Mouse (Mus musculus) urinary bladder, postnatal 4 days (tissue): ENCODE results near the gene Tm9sf4.

Experiments used
- DNase-seq, 2 experiments: peaks; one replicate each; pipeline ENCODE4 v3.0.0; 2021 to 2022; ENCODE audit warnings: low spot score in 2 of 2

Tm9sf4 gene

DNA sequence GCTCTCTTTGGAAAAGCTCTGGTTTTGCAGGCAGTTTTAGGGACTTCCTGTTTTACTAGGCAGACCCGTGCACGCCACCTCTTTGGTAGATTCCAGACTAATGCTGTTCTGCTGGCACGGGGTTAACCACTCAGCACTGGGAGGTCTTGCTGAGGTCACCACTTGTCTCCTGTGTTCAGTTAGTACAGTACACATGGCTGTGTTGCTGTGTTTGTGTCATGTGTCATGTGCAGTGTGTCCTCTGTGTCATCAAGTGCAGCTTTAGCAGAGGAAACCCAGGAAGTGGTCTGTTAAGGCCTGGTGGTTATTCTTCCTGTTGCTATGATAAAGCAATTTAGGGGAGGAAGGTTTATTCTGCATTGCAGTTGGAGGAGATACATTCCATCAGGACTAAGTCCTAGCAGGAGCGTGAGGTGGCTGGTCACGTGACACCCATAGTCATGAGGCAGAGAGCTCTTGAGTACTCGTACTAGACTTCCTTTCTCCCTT lies 53.7 kb downstream of the Tm9sf4 start:
- DNase-seq = no peak

DNA sequence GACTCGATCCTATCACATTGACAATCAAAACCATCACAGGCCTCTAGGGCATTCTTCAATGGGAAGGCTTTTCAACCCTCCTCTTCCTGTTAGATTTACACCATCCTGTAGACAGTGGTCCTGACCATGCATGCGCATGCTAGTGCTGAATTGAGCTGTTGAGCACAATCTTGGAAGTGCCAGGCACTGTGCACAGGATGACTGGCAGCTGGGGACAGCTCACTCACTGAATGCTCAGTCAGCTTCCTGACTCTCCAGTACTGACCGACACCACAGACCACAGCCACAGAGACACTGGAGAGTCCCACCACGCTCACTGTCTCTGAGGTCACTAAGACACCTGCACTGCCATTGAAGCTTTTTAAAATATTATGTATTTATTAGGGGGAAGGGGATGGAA lies 54.3 kb downstream of the Tm9sf4 start:
- no peak for DNase-seq

DNA sequence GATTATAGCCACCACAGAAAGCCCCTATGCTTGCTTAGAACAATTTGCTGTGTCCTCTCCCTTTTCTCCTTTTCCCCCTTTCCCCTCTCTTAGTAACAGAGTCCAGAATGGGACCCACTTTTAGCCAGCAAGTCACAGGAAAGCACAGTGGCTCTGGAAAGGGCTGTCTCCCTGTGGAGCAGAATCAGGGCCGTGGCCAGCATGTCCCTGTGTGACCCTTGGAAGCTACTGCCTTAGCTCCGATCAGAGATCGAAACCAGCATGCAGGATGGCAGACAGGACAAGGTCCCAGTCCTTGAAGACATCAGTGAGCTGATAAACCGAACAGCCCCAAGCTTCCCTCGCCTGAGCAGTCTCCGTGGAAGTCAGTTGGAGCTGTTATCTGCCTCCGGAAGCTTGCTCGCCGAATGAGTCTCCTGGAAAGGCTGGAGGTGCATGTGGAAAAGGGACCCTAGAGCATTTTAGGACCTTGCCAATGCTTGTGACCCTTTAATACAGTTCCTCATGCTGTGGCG lies 56.8 kb downstream of the Tm9sf4 start:
- DNase-seq = no peak

DNA sequence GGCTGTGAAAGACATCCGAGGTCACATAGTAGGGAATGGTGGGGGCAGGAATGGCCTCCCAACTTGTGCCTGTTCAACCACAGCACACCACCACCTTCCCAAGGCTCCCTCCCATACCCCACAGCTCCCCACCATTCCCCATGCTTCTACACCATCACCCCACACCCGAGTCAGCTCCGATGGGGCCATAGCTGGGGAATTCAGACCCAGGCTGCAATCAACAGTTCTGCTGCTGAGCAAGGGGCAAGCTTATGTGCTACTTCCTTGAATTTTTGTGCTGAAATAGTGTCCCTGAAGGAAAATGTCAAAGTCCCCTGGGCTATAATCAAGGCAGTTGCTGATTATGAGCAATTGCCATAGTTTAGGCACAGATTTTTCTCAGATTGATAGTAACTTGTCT lies 57.4 kb downstream of the Tm9sf4 start:
- DNase-seq = no peak

DNA sequence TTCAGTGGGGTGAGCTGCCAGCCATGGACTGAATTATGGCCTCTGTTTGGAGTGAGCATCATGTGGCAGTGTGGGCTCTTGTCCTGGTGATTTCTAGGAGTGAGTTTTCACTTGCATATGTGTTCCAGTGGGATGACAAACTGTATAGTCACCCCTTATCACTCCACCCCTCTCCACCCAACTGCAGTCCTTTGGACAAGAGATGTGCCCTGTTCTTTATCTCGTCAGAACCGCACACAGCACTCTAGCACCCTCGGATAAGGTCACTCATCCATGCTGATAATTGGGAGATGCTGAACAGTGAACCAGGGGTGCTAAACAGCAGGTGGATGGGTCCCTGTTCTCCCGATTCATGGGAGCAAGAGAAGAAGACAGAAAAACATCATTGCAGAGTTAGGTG lies 60.5 kb downstream of the Tm9sf4 start:
- no peak for DNase-seq

DNA sequence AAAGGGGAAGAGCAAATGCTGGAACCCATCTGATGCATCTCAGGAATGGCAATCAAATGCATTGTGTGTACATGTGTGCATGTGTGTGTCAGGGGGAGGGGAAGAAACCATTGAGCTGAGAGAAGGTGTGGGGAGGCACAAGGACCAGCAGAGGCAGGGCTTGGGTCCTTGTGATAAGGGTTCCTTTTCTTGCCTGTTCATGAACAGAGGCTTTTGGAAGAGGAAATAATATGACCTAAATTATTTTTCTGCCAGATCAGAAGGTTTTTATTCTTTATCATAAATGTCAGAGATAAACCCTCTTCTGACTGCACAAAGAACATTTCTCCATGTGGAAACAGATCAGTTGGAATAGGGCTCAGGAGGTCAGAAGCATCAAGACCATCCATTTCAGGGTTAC lies 61.0 kb downstream of the Tm9sf4 start:
- no peak for DNase-seq

DNA sequence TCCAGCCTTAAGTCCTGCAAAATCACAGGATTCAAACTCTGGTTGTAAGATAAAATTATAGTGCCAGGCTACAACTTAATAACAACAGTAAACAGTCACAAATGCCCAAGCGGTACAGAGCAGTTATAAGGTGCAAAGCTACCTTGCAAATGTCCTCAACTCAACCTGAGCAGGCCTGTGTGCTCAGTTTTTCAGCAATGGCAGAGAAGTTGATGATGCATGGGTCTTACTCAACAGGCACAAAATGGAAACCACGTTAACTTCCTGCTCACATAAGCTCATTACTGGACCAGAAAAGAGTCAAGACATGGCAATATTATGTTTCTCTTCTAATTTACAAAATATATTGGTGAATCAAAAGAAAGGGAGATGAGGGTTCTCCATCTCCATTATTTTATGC lies 61.5 kb downstream of the Tm9sf4 start:
- no peak for DNase-seq

DNA sequence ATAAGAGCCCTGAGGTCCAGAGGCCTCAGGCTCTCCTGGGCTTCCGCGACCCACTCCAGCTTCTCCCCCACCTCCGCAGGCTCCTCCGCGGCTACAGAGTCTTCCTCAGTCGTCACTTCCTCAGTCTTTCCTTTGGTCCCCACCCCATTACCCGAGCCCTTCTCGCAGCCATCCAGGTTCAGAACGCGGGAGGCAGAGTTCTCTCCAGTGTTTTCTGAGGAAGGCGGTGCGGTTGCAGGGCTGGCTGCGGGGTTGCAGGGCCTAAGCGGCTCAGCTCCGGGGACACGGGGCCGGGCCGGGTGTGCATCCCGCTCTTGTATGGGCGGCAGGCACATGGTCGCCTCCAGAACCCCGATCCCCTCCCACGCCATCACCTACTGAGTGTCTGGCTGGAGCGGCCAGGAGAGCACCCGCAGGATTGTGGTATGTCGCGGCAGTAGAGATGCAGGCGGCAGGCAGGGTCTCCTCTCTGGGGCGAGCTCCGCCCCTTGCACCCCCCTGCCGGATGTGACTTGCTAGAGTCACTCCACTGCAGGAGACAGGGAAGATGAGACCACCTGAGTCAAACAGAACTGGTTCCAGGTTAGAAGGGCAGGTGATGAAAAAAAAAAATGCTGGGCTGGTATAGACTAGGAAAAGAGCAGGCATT lies 64.0 kb downstream of the Tm9sf4 start, which contains the start of gene Tspyl3:
Gene Tspyl3, minus strand, starts transcription at position 496 of the 649 bp plus-strand sequence.
- DNase-seq = peak in 1 of 2 experiments; percentile 28

DNA sequence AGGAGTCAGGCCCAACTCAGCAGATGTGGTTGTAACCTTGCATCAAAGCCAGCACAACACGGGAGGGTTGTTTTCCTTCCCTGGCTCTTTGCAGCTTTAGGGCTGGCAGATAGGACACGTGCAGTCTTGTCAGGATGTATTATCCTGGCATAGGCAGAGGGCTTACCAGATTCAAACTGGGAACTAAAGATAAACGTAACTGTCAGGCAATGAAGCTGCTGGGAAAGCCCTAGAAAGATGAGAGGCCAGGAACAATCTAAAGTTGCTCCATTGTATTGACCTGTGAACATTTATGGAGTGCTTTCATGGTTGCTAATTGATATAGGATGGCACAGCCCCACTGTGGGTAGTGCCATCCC lies 64.5 kb downstream of the Tm9sf4 start:
- no peak for DNase-seq

DNA sequence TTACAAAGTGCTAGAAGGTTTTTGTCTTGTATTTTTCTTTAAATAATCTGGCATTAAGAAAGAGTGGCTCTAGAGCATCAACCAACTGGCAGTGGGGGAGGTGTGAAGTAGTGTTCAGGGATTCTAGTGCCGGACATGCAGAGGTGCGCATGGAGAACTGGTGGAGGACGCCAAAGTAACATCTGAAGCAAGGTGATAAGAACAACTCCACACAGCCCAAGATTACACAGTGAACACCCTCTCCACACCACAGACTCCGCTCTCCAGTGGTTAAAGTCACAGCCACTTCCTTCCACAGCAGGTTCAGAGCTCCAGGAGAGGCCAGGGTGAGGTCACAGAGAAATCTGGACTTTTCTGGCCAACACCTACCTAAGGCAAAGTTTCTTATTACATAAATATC lies 66.9 kb downstream of the Tm9sf4 start:
- DNase-seq = no peak

DNA sequence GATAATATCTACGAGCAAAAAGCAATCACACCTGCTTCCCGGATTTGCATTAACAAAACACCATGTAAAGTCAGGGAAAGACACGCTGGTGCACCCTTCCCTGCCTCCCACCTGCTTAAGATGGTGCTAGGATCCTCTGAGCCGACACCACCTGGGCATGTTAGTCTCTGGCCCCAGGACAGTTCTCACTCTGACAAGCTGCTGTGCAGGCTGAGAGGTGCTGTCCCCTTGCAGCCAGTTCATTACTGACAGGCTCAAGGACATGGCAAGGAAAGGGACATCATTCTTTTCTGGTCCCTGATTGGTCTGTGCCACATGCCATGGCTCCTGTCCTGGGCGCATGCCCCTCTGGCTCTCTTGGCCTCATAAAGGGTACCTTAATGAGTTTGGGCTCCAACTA lies 67.4 kb downstream of the Tm9sf4 start:
- DNase-seq = no peak

DNA sequence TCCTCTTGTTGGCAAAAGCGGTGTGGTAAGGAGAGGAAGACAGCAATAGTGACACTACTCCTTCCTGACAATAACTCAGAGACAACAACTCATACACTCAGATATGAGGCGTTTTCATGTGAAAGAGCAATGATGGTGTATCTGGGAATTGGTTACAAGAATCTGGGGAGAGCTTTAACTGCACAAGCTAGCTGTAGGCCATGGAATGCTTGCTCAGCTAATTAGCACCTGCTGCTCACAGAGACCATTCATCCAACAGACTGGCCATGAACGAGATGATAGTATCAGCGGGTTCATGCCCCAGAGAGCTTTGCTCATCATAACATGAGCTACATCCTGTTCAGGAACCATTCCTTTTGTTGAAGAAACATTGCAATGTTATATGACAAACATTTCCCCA lies 76.1 kb downstream of the Tm9sf4 start:
- no peak for DNase-seq

DNA sequence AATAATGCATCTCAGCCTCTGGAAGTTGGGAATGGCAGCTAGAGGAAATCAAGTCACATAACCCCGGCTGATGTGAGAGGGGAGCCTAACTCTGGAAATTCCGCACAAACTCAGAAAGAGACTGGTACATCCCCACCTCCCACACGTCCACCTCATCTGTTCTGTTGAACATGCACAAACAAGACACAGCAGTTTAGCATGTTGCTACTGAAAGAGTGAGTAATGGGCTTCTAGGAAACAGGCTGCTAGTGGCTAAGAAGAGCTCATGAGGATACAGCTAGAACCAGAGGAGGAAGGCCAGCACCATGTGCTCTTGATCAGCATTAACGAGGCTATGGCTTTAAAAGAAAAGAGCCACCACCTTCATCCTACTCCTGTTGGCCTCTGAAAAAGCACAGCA lies 76.8 kb downstream of the Tm9sf4 start:
- DNase-seq = no peak

DNA sequence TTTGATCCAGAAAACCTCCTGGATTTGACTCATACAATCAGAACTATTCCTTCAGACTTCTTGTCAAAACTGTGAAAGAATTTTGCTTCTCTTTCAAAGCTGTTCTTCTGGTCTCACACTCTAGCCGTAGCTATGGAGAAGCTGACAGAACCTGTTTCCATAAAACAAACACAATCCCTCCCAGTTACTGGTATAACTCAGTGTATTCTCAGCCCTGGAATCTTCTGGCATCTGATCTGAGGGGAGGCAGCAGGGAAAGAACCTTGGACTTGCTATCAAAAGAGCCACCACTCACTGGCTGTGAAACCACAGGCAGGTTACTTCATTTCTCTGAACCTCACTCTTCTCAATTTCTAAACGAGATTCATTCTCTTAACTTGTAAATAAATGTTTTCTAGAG lies 77.3 kb downstream of the Tm9sf4 start:
- no peak for DNase-seq

DNA sequence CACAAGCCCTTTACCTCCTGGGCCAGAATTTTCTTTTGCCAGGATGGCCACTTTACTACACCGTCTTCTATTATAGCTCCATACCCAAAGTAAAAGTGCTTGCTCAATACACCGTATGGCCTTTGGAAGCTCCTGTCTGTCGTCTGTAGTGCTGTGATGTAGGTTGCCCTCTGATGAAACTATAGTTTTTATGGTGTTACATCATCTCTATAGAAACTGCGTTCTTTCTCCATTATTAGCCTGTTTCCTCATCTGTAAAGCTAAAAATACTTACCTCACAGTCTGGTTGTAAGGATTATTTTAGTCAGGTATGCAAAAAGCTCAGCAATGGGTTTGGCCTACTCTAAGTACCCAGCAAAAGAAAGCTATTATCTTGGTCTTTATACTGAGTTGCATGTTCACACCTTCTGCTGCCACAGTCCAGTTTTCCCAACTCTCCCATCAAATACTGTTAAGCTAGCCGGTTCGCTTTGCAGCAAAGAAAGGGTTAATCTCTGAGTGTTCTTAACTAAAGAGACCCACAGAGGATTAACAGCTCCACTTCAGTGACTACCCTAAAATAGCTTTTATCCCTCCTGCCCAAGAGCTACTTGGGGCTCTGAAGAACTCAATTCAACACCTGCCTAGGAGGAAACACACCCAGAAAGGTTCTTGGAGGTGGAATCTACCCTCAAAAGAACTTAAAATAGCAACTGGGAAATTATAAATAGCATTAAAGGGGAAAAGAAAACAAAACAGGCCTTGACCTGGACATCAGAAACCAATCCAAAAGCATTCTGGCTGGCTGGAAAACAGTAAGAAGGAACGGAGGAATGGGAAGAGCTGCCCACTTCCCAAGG lies 78.1 kb downstream of the Tm9sf4 start:
- no peak for DNase-seq

DNA sequence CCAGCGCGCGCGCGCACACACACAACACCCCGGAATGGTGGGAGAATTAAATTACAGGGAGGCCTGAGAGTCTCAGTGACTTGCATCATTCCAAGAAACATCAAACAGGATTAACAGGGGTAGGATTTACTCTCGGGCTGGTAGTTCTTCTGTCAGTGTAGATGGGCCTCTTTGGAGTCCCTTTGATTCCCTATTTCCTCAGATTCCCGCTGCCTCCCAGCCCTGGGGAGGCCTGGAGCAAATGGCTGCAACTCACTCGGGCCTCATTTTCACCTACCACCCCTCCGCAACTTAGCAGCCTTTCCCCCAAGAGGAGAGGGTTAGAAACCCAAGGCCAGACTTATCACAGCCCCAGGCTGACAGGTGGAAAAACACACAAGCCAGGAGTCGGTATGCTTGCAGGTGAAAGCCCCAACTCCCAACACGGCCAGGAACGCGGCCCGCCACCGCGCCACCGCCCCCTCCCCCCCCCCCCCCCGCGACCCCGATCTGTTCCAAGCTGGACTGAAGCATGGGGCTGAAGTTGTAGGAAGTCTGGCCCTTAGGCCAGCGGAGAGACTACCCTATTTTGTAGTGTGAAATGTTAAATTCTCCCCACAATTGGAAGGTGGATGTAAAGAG lies 78.9 kb downstream of the Tm9sf4 start:
- DNase-seq = no peak

DNA sequence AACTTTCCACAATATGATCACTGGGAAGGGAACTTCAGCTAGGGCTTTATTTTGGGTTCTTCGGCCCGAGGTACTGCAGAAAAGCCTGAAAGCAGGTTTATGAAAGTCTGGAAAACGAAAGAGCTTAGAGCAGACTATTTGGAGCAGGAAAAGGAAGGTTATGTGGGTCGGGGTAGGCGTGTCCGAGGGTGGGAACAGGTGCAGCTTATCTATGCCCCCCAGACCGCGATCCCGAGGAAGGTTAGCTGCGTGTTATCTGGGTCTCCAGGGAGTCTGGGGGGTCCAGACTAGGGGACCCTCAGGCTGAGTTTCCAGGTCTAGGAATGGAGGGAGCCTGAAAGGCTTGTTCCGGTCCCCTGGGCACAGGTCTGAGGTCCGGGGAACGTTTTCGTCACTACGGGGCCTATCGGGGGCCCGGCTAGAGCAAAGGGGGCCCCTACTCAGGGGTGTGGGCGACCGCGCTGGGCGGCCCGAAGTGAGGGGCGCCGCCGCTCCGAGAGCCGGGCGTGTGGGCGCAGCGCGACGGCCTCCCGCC lies 79.7 kb downstream of the Tm9sf4 start:
- no peak for DNase-seq

DNA sequence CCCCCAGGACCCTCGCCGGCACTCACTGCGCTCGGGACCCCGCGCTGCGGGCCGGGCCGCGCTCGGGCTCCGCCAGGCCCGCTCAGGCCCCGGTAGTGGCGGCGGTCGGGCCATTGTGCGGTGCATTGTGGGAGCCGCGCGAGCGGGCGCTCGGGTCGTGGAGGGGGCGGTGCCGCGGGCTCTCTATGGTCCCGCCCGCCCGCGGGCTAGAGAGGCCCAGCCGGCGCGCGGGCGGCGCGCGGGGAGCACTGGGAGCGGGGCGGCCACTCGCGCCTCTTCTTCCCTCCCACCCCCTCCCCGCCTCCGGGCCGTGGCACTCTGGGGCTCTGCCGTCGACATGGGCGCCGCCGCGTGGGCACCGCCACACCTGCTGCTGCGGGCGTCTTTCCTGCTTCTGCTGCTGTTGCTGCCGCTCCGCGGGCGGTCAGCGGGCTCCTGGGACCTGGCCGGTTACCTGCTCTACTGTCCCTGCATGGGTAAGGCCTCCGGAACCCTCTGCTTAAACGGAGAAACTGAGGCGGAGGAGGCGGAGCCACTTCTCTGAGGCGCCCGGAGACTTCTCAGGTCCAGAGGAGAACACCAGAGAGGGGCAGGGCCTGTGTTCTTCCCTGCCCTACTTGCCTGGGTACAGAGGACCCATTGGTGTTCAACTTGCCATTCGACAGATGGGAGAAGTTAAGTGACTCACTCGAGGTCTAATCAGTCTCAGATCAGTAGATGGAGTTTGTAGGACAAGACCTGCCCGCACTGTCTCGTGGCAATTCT lies 80.3 kb downstream of the Tm9sf4 start, which contains the start of the genes Plagl2 and Pofut1:
Gene Plagl2, minus strand, starts transcription at position 177 of the 765 bp plus-strand sequence.
Gene Pofut1, plus strand, starts transcription at position 284 of the 765 bp plus-strand sequence.
- DNase-seq = peak; percentile 87 to 88

DNA sequence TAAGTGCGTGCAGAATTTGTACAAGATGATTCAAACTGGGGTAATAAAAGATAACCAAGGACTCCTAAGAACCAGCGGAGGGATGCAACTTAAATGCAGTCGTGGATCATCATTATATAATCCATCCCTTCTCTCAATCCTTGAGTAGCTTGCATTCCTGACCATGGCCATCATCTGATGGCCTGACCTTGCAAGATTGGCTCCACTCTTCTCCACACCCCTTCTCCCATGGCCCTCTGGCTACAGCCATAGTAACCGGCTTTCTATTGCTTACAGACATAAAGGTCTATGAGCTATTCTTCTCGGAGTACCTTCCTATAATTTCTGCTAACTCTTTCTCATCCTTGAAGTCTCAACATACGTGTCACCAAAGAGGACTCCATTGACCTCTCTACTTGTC lies 81.1 kb downstream of the Tm9sf4 start:
- DNase-seq = no peak

DNA sequence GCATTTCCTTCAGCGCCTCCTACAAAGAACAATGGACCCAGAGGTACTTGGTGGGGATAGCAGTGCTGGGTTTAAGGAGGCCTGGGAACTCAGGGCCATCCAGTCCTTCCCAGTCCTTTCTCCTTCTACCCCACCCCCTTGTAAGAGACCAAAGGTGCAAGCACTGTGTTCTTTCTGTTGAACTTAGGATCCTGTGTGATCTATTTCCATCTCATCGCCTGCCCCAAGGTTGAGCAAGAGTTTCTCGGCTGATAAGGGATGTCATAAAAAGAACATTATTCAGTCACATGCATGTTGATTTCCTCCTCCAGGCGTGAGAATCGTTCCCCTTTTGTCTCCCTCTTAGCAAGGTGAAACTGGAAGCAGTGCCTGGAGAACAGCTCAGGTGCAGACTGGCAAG lies 88.6 kb downstream of the Tm9sf4 start:
- no peak for DNase-seq

DNA sequence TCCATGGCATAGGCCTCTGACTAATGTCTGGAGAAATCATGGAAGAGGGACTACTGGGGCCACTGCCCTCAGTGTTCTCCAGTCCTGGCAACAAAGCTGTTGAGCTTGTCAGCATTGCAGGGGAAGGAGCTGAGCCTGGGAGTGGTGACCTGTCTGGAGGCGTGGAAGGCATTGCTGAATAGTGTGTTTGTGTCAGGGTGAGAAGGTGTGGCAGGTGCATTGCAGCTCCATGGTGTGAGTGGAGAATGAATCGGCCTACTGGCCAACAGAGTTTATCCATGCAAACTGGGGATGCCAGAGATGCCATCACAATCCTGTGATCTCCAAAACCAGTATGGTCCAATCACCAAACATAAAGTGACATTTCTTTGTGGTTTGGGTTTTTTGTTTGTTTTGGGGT lies 95.5 kb downstream of the Tm9sf4 start:
- no peak for DNase-seq
